In genomic region chr5:23247784-23248183, GRCm38 (mm10) we compare ENCODE assay signal across 29 mouse cellular contexts.
DNase-seq lines count a peak whose midpoint lies in the region; ATAC-seq and TF ChIP-seq lines count a peak whose summit lies in the region.
"Had no signal": no experiment of that assay in that cellular context is flagged by ENCODE, and none has a peak within 500 bp of the region (broad histone marks: within the 10 kb centered on the region; RNA-seq: fewer than 3 reads in every experiment).

No protein-coding gene starts in this region.

- peaks cover 7% of the 10 kb centered on the region for H3K36me3 ChIP-seq in heart, adult 2 months (ENCODE audit: control insufficient read depth, insufficient read depth, low read length)
- H3K36me3 ChIP-seq in midbrain, embryonic 15.5 days (replicated peaks), result no peaks in the 10 kb centered on the region
- H3K36me3 ChIP-seq: embryonic facial prominence, embryonic 10.5 days; embryonic facial prominence, embryonic 13.5 days; forebrain, embryonic 10.5 days; heart, embryonic 12.5 days; heart, embryonic 15.5 days had no signal

- H3K27me3 ChIP-seq in heart, adult 2 months (ENCODE audit: control insufficient read depth, insufficient read depth, low read length), result no peaks in the 10 kb centered on the region
- no peaks in the 10 kb centered on the region for H3K27me3 ChIP-seq in midbrain, embryonic 15.5 days (replicated peaks)
- H3K27me3 ChIP-seq: forebrain, embryonic 13.5 days; heart, embryonic 12.5 days; heart, embryonic 15.5 days had no signal

- H3K4me2 ChIP-seq in midbrain, embryonic 15.5 days, result no peak overlapping the region
- H3K4me2 ChIP-seq: embryonic facial prominence, embryonic 13.5 days; forebrain, embryonic 13.5 days; heart, embryonic 12.5 days; heart, embryonic 15.5 days; hindbrain, embryonic 14.5 days had no signal

- H3K27ac ChIP-seq in heart, adult 2 months, result peak overlapping the region; percentile 15; the same call in 1 of the 2 replicates
- H3K27ac ChIP-seq in midbrain, embryonic 15.5 days, result no peak overlapping the region
- H3K27ac ChIP-seq: embryonic facial prominence, embryonic 10.5 days; embryonic facial prominence, embryonic 13.5 days; forebrain, embryonic 10.5 days; forebrain, embryonic 13.5 days; heart, embryonic 15.5 days; hindbrain, embryonic 14.5 days; hindbrain, postnatal 0 days had no signal

- intact Hi-C loops in heart, adult 2 months (cut with DNase I), result no loop called here
- intact Hi-C loops in heart, postnatal 36 days (cut with DNase I), result no loop called here

- H3K9ac ChIP-seq in heart, adult 2 months (ENCODE audit: low read depth, low read length), result no peak overlapping the region
- no peak overlapping the region for H3K9ac ChIP-seq in midbrain, embryonic 15.5 days
- H3K9ac ChIP-seq: embryonic facial prominence, embryonic 13.5 days; forebrain, embryonic 13.5 days; heart, embryonic 12.5 days; heart, embryonic 15.5 days; hindbrain, embryonic 14.5 days had no signal

- TF ChIP-seq POLR2A in heart, adult 2 months (IDR thresholded peaks at IDR 0.05; ENCODE audit: insufficient read depth, low read depth, low read length), result no peak

- peaks cover 14% of the 10 kb centered on the region for H3K4me1 ChIP-seq in heart, adult 2 months (ENCODE audit: control insufficient read depth, insufficient read depth, low read length)
- no peaks in the 10 kb centered on the region for H3K4me1 ChIP-seq in midbrain, embryonic 15.5 days
- H3K4me1 ChIP-seq: embryonic facial prominence, embryonic 10.5 days; forebrain, embryonic 13.5 days had no signal

- ATAC-seq in midbrain, embryonic 15.5 days (replicated peaks), result no peak
- ATAC-seq: activated CD4-positive, CD25-positive, alpha-beta regulatory T cell, adult 4 months; forebrain, embryonic 13.5 days; forebrain, embryonic 16.5 days; hindbrain, postnatal 0 days; inflammation-experienced regulatory T-cells, adult 6 months; intestine, embryonic 16.5 days had no signal

- H3K9me3 ChIP-seq in midbrain, embryonic 15.5 days, result no peaks in the 10 kb centered on the region
- H3K9me3 ChIP-seq: embryonic facial prominence, embryonic 10.5 days; embryonic facial prominence, embryonic 13.5 days; forebrain, embryonic 10.5 days; forebrain, embryonic 13.5 days; heart, embryonic 12.5 days; heart, embryonic 15.5 days had no signal

- H3K4me3 ChIP-seq in heart, adult 2 months, result no peak overlapping the region
- no peak overlapping the region for H3K4me3 ChIP-seq in midbrain, embryonic 15.5 days
- H3K4me3 ChIP-seq: embryonic facial prominence, embryonic 10.5 days; embryonic facial prominence, embryonic 13.5 days; erythroblast, embryonic 14.5 days; forebrain, embryonic 10.5 days; forebrain, embryonic 13.5 days; heart, embryonic 12.5 days; heart, embryonic 15.5 days had no signal

- TF ChIP-seq CTCF in heart, adult 2 months (IDR thresholded peaks at IDR 0.05), result no peak

- DNase-seq in heart, adult 2 months, result no peak
- no peak for DNase-seq in heart, postnatal 36 days
- DNase-seq in 416B (ENCODE audit: low read depth), result peak; percentile 21
- DNase-seq in A20 (ENCODE audit: low read depth, low spot score), result peak; percentile 14
- DNase-seq in testis, postnatal 10 days (ENCODE audit: low spot score), result no peak
- DNase-seq: adrenal gland, adult 8-10 months; adrenal gland, postnatal 25 days; B cell, adult 2 months; cerebellum, adult 11-12 months; cerebellum, adult 8-10 months; cerebellum, postnatal 10 days; cerebellum, postnatal 36 days; embryo, embryonic 11 days; gastrocnemius, postnatal 25 days; heart, postnatal 4 days had no signal

- H3K79me2 ChIP-seq in heart, adult 2 months (replicated peaks; ENCODE audit: control insufficient read depth, insufficient read depth, low read length), result no peaks in the 10 kb centered on the region

- WGBS in heart, adult 2 months, result 100% methylated on average over 1 of the region's 1 CpGs
- WGBS in midbrain, embryonic 15.5 days, result 83% methylated on average over 1 of the region's 1 CpGs

- no peak for TF ChIP-seq EP300 in heart, adult 2 months (IDR thresholded peaks at IDR 0.05; ENCODE audit: insufficient read depth, low read depth, low read length)

Comparison
In these comparisons a context has a peak if more than half of its experiments do, and no peak if none do; other contexts are left out.
1. DNase-seq: peak in 416B (single experiment) and A20 (single experiment); none in heart, adult 2 months (0 of 2), heart, postnatal 36 days (0 of 2) and testis, postnatal 10 days (single experiment).